Mouse (Mus musculus) thymus, adult 2 months (tissue): ENCODE measurements at regions not wholly inside any gene's neighbourhood (a gene's known extent, or its start where the extent isn't known, plus 50 kb on each side); places are given as distances from the start of the nearest gene placed in this dataset.

Experiments
- CTCF ChIP-seq: fragments of 200-500 bp; IDR thresholded peaks from 2 replicates; pipeline ENCODE4 v1.5.1; 2012; ENCODE audit warnings: mild to moderate bottlenecking, control low read depth, low read length, moderate library complexity, borderline replicate concordance; ENCODE audit not compliant: control insufficient read depth, poor library complexity, insufficient read depth; ENCODE audit errors: extremely low read depth
- POLR2A ChIP-seq: fragments of 200-500 bp; IDR thresholded peaks from 2 replicates; pipeline ENCODE4 v1.6.1; 2012; ENCODE audit warnings: mild to moderate bottlenecking, low read length, control low read depth, moderate library complexity; ENCODE audit not compliant: control insufficient read depth, poor library complexity, insufficient read depth; ENCODE audit errors: extremely low read depth

GRCm38 (mm10) chr8:89345547-89345946 is 301.6 kb upstream of the Sall1 start:
- TF ChIP-seq POLR2A = no peak
- TF ChIP-seq CTCF = no peak
